Mouse (Mus musculus): ENCODE measurements at regions not wholly inside any gene's neighbourhood (a gene's known extent, or its start where the extent isn't known, plus 50 kb on each side); places are given as distances from the start of the nearest gene placed in this dataset.
"Not testable (repeated sequence)": the region's sequence is repeated elsewhere in the genome, so short reads cannot be mapped to it uniquely, and the experiment has no call there.

DNA sequence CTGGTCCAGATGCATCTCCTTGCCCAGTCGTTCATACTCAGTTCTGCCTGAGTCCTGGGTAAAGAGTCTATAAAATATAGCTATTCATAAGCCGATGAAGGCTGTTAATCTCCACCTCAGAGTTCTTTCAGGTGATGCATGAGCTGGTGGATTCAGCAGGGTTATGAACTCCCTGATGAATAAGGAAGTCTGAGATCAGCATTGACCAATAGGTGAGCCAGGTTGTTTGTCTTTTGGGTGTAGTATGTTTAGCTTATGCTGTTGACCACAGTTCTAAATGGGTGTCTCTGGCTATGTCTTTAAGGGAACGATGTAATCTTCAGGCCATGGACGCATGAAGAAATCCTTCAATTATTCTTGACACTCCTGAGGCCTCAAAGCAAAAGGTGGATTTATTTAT, 84.3 kb downstream of the Gm5426 start:
- H3K9me3 ChIP-seq (replicated peaks): no peaks in the 10 kb centered on the region
- no peak overlapping the region for H3K4me2 ChIP-seq (replicated peaks)
- ATAC-seq (ENCODE audit: insufficient number of reproducible peaks, low FRiP score, low TSS enrichment, low read depth): no peak
- no peaks in the 10 kb centered on the region for H3K27me3 ChIP-seq
- H3K27ac ChIP-seq (replicated peaks): no peak overlapping the region
- 84% methylated on average over 4 of the region's 4 CpGs for WGBS
- H3K4me1 ChIP-seq: no peaks in the 10 kb centered on the region
- H3K4me3 ChIP-seq (replicated peaks): no peak overlapping the region
- H3K36me3 ChIP-seq: no peaks in the 10 kb centered on the region
- no peak overlapping the region for H3K9ac ChIP-seq

DNA sequence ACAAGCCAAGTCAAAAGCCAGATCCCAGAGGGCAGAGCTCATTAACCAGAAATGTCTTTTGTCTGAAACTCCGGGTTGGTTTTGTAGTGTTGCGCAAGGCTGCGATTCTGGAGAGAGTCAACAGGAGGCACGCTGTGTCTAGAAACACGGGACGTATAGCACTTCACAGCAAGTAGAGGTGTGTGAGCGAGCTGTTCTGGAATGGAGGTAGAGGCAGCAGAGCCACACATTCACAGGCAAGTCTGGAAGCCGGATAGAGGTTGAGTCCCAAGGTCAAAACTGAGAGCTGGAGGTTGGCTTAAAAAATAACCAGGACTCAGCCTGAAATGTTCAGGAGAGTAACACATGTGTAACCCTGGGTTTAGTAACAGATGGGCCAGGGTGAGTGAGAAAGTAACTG, 94.0 kb downstream of the Gm5426 start:
- Histone ChIP-seq H3K27me3 (no peaks in the 10 kb centered on the region), H3K9ac (no peak overlapping the region), H3K4me3 (replicated peaks) (no peak overlapping the region), H3K4me2 (replicated peaks) (no peak overlapping the region), H3K9me3 (replicated peaks) (no peaks in the 10 kb centered on the region), H3K27ac (replicated peaks) (no peak overlapping the region), H3K4me1 (peaks cover 4% of the 10 kb centered on the region; the same call in 1 of the 2 replicates), H3K36me3 (no peaks in the 10 kb centered on the region)
- WGBS: 77% methylated on average over 8 of the region's 8 CpGs
- ATAC-seq (ENCODE audit: insufficient number of reproducible peaks, low FRiP score, low TSS enrichment, low read depth): no peak

DNA sequence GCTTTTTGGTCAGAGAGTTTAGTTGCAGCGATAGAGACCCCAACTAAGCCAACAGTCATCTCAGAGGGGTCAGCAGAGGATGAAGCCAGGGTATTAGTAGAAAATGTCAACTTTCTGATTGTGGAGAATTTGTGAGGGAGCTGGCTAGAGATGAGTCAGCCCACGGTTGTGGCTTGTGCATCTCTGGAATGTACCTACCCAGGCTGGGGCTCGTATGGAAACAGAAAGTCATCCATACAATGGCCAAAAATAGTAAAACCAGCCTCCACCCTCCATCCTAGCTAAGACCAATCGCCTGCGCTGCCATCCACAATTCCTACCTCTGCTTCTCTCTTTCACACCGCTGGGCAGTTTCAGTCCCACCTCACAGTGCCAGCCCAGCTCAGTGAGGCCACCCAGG, 94.9 kb downstream of the Gm5426 start:
- H3K27me3 ChIP-seq: no peaks in the 10 kb centered on the region
- no peak overlapping the region for H3K4me2 ChIP-seq (replicated peaks)
- no peak for ATAC-seq (ENCODE audit: insufficient number of reproducible peaks, low FRiP score, low TSS enrichment, low read depth)
- 86% methylated on average over 6 of the region's 6 CpGs for WGBS
- no peak overlapping the region for H3K4me3 ChIP-seq (replicated peaks)
- H3K36me3 ChIP-seq: no peaks in the 10 kb centered on the region
- H3K9ac ChIP-seq: no peak overlapping the region
- H3K9me3 ChIP-seq (replicated peaks): no peaks in the 10 kb centered on the region
- H3K4me1 ChIP-seq: peaks cover 4% of the 10 kb centered on the region; the same call in 1 of the 2 replicates
- no peak overlapping the region for H3K27ac ChIP-seq (replicated peaks)

DNA sequence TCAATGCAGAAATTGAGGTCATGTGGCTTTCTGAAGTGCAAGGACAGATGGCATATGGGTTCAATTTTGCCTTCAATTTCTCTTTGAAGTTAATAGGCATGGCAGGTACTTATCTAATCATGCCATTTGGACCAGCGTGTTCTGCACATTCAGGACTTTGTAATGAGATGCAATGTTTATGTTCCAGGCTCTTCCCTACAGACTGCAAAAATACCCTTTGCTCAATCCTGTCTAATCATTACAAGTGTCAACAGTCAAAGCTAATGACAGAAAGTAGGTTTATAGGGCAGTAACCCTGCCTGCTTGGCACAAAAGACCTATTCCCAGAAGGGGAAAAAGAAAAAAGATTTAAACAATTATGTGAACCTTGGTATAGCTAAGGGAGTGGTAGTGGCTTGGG, 96.5 kb downstream of the Gm5426 start:
- Histone ChIP-seq H3K9me3 (replicated peaks) (no peaks in the 10 kb centered on the region), H3K4me1 (peaks cover 4% of the 10 kb centered on the region; the same call in 1 of the 2 replicates), H3K27me3 (no peaks in the 10 kb centered on the region), H3K4me3 (replicated peaks) (no peak overlapping the region), H3K27ac (replicated peaks) (no peak overlapping the region), H3K9ac (no peak overlapping the region), H3K4me2 (replicated peaks) (no peak overlapping the region), H3K36me3 (no peaks in the 10 kb centered on the region)
- 29% methylated on average over 1 of the region's 1 CpGs for WGBS
- no peak for ATAC-seq (ENCODE audit: insufficient number of reproducible peaks, low FRiP score, low TSS enrichment, low read depth)

DNA sequence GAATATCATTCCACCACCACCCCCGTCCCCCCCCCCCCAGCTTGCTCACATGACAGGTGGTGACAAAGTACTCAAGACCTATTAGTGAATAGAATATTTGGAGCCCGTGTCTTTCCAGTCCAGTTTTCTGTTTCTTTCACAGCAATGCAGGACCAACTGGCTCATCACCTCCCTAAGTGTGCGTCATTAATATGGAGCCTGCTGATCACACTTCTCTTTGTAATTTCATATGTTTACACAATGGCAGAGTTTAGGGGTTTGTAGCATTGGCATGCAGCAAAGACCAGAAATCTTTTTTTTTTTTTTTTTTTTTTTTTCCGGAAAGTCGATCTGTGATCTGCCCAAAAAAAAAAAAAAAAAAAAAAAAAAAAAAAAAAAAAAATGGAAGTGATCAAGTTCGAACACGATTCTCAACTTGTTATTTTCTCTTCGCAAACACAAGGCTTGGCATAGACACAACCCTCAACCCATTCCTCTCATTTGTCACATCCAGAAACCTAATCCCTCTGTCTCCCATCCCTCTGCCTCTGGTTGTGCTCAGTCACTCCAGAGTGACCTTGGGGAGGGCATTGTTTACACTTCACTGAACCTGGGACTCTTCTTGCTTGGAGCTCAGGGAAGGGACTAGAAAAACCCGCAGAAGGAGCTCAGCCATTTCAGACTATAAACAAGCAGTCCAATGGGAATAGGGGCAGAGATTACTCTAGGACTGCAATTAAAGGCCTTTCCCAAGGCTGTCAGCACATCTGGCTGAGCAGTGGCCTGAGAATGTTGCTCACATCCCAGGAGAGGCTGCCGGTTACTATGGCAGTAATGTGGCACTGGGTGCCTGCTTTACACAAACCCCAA, 98.4 kb downstream of the Gm5426 start:
- ATAC-seq (ENCODE audit: insufficient number of reproducible peaks, low FRiP score, low TSS enrichment, low read depth): peak; percentile 63
- H3K9me3 ChIP-seq (replicated peaks): no peaks in the 10 kb centered on the region
- WGBS: 37% methylated on average over 10 of the region's 10 CpGs

DNA sequence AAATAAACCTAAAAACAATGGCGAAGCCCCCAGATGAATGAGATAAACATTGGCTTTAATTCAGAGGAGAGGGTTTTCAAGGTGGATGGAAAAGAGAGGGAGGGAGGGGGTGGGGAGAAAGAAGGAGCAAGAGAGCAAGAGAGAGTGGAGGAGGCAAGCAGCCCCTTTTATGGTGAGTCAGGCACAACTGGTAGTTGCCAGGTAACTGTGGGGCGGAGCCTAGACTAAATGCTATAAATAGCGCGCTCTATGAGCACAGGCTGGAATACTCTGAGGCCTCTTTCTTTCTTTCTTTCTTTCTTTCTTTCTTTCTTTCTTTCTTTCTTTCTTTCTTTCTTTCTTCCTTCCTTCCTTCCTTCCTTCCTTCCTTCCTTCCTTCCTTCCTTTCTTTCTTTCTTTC, 99.6 kb downstream of the Gm5426 start:
- not testable (repeated sequence) for H3K9me3 ChIP-seq (replicated peaks); H3K4me3 ChIP-seq (replicated peaks); H3K9ac ChIP-seq; H3K27ac ChIP-seq (replicated peaks); H3K36me3 ChIP-seq; ATAC-seq (ENCODE audit: insufficient number of reproducible peaks, low FRiP score, low TSS enrichment, low read depth); H3K4me1 ChIP-seq; H3K4me2 ChIP-seq (replicated peaks); H3K27me3 ChIP-seq
- 84% methylated on average over 4 of the region's 4 CpGs for whole genome bisulfite sequencing

More for the DNA sequence above, 98.4 kb downstream of the Gm5426 start:
- H3K4me1 ChIP-seq: peaks cover 4% of the 10 kb centered on the region; the same call in 1 of the 2 replicates
- H3K9ac ChIP-seq: no peak overlapping the region
- no peak overlapping the region for H3K4me2 ChIP-seq (replicated peaks)
- no peak overlapping the region for H3K27ac ChIP-seq (replicated peaks)
- H3K4me3 ChIP-seq (replicated peaks): no peak overlapping the region
- no peaks in the 10 kb centered on the region for H3K27me3 ChIP-seq
- H3K36me3 ChIP-seq: no peaks in the 10 kb centered on the region

DNA sequence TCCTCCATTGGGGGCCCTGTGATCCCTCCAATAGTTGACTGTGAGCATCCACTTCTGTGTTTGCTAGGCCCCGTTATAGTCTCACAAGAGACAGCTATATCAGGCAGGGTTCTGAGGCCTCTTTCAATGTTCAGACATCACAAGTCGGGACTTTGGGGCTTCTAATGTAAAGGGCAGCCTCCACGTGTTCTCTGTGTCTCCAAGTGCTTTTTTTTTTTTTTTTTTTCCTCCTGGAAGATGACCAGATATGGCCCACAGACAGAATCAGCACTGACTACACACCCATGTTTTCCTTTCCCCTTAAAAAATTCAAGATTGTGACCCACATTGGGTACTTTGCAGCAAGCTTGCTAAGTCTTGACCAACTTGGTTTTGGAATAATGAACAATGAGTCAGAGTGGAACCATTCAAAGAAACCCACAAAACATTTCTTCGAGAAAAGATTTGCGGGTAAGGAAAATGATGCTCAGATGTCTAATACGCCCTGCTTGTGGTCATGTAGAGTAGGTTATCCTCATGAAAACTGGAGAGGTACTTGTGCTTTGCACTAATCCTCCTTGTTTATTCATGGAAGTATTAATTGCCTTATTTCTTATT, 100.5 kb downstream of the Gm5426 start:
- H3K9me3 ChIP-seq (replicated peaks): no peaks in the 10 kb centered on the region
- H3K27me3 ChIP-seq: no peaks in the 10 kb centered on the region
- H3K4me2 ChIP-seq (replicated peaks): no peak overlapping the region
- H3K4me3 ChIP-seq (replicated peaks): no peak overlapping the region
- no peak overlapping the region for H3K9ac ChIP-seq
- 85% methylated on average over 6 of the region's 6 CpGs for WGBS
- ATAC-seq (ENCODE audit: insufficient number of reproducible peaks, low FRiP score, low TSS enrichment, low read depth): no peak
- peaks cover 4% of the 10 kb centered on the region; the same call in 1 of the 2 replicates for H3K4me1 ChIP-seq
- no peaks in the 10 kb centered on the region for H3K36me3 ChIP-seq
- H3K27ac ChIP-seq (replicated peaks): no peak overlapping the region

DNA sequence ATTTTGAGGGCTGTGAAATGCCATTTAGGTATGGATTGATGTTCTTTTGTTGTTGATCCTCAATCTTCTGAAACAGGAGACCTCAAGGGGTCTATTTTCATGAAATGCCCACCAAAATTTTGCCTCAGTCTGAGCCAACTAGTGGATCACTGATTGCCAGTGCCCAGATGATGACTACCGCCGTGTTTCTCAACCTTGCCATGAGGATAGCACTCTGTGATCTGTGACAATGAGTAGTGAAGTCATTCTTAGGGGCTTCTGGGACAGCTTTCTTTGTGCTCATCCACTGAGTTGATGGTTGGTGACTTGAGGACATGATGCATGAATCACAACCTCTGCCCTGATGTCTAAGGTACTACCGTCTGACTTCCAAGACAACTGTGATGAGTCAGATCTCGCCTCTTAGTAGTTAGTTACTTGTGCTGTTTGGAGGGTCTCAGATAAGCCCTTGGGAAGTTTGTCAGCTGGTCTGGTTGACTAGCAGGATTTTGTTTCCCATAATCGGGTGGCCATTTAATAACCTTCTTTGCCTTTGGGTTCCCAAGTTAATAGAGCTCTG, 101.2 kb downstream of the Gm5426 start:
- Histone ChIP-seq H3K9ac (no peak overlapping the region), H3K36me3 (no peaks in the 10 kb centered on the region), H3K27me3 (no peaks in the 10 kb centered on the region), H3K4me2 (replicated peaks) (no peak overlapping the region), H3K4me1 (peaks cover 4% of the 10 kb centered on the region; the same call in 1 of the 2 replicates), H3K27ac (replicated peaks) (no peak overlapping the region), H3K4me3 (replicated peaks) (no peak overlapping the region), H3K9me3 (replicated peaks) (no peaks in the 10 kb centered on the region)
- ATAC-seq (ENCODE audit: insufficient number of reproducible peaks, low FRiP score, low TSS enrichment, low read depth): no peak
- 82% methylated on average over 5 of the region's 5 CpGs for WGBS

DNA sequence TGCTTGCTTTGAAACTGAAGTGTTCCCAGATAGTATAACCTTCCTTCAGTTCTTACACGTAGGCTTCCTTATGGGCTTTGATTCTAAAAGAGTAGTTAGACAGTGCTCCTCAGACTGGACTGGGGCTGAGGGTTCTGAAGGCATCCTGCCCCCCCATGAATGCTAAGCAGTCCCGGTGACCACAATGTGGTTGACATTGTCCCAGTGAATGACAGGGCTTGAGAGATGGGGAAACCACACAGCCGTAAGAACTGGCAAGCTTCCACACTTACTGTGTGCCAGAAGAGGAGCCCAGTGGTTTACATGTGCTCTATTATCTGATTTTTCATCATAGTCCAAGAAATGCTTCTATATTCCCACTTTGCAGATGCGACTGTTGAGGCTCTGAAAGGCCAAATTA, 101.8 kb downstream of the Gm5426 start:
- Histone ChIP-seq H3K9ac (no peak overlapping the region), H3K36me3 (no peaks in the 10 kb centered on the region), H3K4me1 (peaks cover 4% of the 10 kb centered on the region; the same call in 1 of the 2 replicates), H3K4me3 (replicated peaks) (no peak overlapping the region), H3K27ac (replicated peaks) (no peak overlapping the region), H3K9me3 (replicated peaks) (no peaks in the 10 kb centered on the region), H3K27me3 (no peaks in the 10 kb centered on the region), H3K4me2 (replicated peaks) (no peak overlapping the region)
- ATAC-seq (ENCODE audit: insufficient number of reproducible peaks, low FRiP score, low TSS enrichment, low read depth): peak; percentile 24; the same call in 1 of the 2 replicates
- WGBS: 74% methylated on average over 4 of the region's 4 CpGs

DNA sequence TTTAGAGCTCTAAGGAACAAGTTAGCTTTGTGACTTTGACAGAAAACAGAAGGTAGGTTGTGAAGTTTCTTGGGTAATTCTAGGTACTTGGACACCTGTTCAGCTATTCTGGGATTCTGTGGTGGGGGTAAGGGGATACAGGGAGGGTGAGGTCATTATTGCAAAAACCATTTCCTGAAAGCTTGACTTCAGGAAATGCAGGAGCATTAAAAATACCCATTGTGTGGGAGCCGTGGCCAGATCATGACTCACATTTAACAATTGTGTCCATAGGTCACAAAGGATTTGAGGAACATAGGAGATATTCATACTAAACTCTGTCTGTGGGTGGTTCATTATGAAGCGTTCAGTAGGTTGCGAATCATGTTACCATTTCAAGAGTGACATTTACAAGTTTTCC, 102.4 kb downstream of the Gm5426 start:
- Histone ChIP-seq H3K27ac (replicated peaks) (no peak overlapping the region), H3K4me1 (peaks cover 4% of the 10 kb centered on the region; the same call in 1 of the 2 replicates), H3K36me3 (no peaks in the 10 kb centered on the region), H3K27me3 (no peaks in the 10 kb centered on the region), H3K4me3 (replicated peaks) (no peak overlapping the region), H3K9ac (no peak overlapping the region), H3K9me3 (replicated peaks) (no peaks in the 10 kb centered on the region), H3K4me2 (replicated peaks) (no peak overlapping the region)
- ATAC-seq (ENCODE audit: insufficient number of reproducible peaks, low FRiP score, low TSS enrichment, low read depth): no peak
- WGBS: 75% methylated on average over 3 of the region's 3 CpGs

DNA sequence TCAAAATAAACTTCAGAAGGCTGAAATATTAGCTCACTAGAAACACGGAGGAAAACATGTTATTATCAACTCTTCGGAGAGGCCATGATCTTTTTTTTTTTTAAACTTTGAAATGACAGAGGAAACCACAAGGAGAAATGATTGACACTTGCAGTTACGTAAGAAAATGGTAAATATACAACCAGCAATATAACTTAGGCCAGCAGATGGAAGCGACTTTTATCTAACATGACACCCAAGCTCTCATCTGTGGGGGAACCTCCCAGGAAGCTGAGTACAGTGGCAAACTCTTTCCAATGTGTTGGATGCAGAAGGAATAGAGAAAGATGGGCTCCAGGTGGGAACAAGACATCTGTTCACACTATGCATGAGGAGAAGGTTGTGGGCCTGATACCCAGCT, 104.2 kb downstream of the Gm5426 start:
- Histone ChIP-seq H3K9me3 (replicated peaks) (no peaks in the 10 kb centered on the region), H3K27me3 (no peaks in the 10 kb centered on the region), H3K36me3 (no peaks in the 10 kb centered on the region), H3K9ac (no peak overlapping the region), H3K4me3 (replicated peaks) (no peak overlapping the region), H3K4me2 (replicated peaks) (no peak overlapping the region), H3K27ac (replicated peaks) (no peak overlapping the region), H3K4me1 (no peaks in the 10 kb centered on the region)
- WGBS: 67% methylated on average over 4 of the region's 4 CpGs
- ATAC-seq (ENCODE audit: insufficient number of reproducible peaks, low FRiP score, low TSS enrichment, low read depth): no peak

All from embryonic facial prominence, embryonic 15.5 days (tissue).